Mouse (Mus musculus): ENCODE data around the gene Eif2ak4.

DNA sequence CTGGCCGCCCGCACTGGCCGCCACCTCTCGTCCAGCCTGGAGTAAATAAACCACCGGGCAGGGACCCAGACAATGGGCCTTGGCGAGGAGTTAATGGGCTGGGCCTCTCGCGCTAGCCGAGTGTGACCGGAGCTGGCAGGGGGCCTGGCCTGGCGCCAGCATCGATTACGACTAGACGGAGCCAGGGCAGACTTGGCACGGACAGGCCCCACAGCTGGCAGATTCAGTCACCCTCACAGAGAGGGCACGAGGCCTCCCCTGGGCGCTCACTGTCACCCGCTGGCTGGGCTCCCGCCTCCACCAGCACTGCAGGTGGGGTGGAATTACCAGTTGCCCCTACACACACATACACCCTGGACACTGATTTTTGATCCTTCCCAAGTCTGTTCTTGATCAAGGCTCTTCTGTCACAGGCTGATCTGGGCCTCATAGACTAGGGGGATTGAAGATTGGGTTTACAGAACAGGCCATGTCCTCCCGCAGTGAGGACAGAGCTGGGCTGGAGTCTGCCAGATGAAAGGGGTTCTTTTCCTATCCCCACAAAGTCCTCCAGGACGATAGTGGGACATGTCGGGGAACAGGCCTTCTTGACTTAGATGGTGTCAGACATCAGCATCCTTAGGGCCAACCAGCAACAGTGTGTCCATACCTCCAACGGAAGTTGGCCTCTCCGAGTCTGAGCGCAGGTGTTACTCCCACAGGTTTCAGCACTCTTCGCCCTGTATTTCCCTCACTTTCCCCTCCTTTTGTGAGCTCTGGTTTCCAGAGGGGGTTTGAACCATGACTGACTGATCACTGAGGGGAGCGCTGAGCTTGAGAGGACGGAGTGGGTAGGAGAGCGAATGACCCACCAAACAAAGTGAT, 122.3 kb downstream of the Eif2ak4 start:
- no peak for TF ChIP-seq CTCF (IDR thresholded peaks at IDR 0.05)
- TF ChIP-seq POLR2A (IDR thresholded peaks at IDR 0.05; ENCODE audit: insufficient read depth, low read depth, low read length): no peak

All from heart, adult 2 months (tissue).